Mouse (Mus musculus): Measurements from ENCODE around the gene Gm49380.

DNA sequence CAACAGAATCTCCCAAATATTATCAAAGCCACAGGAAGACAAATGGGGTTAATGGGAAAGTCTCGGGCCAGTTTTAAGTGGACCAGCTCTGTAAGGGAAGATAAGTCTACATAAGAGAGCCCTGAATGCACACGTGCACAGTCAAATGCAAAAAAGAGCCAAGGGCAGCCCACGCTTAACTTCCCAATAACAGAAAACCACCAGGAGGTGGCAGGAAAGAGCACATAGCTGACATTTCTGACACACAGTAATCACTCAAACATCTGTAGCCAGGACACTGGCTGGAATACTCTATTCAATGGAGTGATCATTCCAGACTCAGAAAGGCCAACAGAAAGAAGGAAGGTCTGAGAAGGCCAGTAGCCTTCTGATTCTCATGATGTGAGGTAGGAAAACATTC lies 34.0 kb upstream of the Gm49380 start:
- TF ChIP-seq CTCF (IDR thresholded peaks at IDR 0.05 in 2 of 3, conservative IDR thresholded peaks at IDR 0.05 in 1 of 3; ENCODE audit: control insufficient read depth in 1 of 3, insufficient read depth in 1 of 3, low read depth in 2 of 3, low read length in 3 of 3, poor library complexity in 1 of 3, severe bottlenecking in 1 of 3): peak; percentile 27 to 53 (median 29); a peak in 4 of 6 replicates
- TF ChIP-seq POLR2A (IDR thresholded peaks at IDR 0.05; ENCODE audit: control insufficient read depth in 1 of 2, insufficient read depth in 1 of 2, low read depth in 1 of 2, low read length in 2 of 2, poor library complexity in 1 of 2): no peak
